Mouse (Mus musculus): Measurements from ENCODE around the gene Uncx.

Gene Uncx

GRCm38 (mm10) chr5:139542556-139542955, 738 bp upstream of the Uncx start:
- in situ Hi-C loops (cut with MboI, MseI): no loop called here

DNA sequence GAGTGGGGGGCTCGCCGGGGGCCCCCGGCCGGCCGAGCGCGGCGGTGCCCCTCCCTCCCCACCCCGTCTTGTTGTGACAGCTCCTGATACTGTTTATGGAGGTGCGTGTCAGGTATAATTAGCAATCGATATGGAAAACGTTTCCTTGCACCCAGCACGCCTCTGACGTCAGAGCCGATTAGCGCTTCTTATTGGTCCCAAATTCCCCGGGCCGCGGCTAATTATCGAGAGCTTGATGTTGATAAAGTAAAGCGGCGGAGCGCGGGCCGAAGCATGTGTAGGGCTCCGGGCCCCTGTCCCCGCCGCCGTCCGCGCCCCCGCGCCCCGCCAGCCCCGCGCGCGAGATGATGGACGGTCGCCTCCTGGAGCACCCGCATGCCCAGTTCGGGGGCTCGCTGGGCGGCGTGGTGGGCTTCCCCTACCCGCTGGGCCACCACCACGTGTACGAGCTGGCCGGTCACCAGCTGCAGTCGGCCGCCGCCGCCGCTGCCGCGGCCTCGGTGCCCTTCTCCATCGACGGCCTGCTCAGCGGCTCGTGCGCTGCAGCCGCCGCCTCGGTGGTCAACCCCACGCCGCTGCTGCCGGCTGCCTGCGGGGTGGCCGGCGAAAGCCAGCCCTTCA, 466 bp downstream of the Uncx start:
- in situ Hi-C loops (cut with MboI, MseI): no loop called here

DNA sequence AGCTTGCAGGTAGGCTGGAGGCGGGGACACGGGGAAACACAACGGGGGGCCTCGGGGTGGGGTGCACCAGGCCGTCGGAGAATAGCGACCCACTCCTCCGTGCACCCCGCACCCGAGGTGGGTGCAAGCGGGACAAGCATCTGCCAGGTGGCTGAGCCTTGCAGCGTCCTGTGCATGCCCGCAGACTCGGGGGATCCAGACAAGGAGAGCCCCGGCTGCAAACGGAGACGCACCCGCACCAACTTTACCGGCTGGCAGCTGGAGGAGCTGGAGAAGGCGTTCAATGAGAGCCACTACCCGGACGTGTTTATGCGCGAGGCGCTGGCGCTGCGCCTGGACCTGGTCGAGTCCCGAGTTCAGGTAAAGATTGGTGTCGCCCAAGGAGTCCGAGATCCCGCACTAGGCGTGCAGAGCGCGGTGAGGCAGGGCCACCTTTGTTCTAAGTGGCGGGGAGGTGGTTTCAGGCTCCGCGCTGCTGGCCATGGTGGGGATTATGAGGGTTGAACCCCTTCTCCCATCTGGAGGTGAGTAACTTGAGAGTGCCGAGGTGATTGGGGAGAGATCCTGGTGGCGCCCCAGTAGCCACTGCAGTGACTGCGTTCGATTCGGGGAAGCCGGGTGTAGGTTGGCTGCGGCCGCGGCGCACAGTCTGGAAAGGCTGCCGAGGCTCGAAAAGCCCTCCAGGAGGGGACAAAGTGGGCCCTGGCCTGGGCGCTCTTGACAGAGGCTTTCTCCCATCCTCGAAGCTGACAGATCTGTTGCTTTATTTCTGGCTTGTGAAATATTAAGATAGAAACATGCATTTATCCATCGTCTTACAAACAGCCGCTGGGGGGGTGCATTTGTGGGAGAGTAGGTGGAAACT, 1.2 kb downstream of the Uncx start:
- in situ Hi-C loops (cut with MboI, MseI): no loop called here

DNA sequence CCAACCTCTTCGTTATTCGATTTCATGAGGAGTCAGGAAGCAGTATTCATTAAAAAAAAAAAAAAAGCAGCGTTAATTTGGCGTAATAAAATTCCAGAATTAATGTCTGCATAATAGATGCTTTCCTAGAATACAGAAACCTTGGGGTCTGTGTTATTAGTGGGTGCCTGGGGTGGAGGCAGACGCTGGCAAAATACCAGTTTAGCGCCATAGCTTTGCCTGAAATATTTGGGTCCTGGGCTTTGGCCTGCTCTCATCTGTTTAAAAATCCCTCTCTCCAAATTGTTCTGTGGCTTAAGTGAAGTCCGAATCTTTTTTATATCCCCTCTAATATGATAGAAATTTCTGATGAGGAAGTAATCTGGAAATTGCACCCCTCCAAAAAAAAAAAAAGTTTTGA, 1.9 kb downstream of the Uncx start:
- in situ Hi-C loops (cut with MboI, MseI): no loop called here

DNA sequence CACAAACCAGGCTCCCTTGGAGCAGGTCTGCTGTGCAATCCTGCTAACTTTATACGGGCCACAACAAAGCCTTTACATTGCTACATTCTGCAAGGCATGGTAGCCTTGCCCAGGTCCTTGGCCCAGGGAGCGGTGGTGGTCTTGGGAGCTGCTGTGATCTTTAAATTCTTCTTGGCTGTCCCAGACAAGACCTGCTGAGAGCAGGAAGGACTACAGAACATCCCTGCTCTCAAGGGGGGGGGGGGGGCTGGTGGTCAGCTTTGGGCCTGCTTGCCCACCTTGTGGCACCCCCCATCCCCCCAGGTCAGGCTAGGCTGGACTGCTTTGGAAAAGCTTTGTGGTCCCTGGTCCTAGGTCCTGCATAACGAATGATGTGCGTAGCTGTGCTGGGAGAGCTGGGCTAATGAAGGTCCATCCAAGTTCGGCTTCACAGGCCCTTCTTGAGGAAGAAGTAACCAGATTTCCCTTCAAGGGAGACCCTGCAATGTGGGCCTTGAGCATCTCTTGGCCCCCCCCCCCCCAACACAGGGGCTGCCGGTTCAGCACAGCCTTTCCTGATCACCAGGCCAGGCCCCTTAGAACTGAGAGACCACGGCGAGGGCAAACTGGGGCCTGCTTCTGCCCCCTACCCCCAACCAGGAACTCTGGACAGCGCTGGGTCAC, 2.5 kb downstream of the Uncx start:
- in situ Hi-C loops (cut with MboI, MseI): no loop called here

DNA sequence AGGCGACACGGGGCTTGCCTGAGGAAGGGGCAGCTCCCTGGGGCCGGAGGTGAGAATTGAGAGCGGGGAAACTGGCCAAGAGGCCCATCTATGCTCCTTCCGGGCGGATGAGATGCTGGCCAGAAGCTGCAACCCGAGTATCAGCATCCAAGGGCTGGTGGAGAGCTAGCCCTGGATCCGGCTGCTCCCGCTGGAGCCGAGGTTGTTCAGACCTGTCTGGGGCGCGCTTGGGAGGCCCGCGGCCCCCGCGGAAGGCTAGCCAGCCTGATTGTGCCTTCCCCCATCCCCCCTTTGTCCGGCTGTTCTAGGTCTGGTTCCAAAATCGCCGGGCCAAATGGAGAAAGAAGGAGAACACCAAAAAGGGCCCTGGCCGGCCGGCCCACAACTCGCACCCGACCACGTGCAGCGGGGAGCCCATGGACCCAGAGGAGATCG, 3.1 kb downstream of the Uncx start:
- in situ Hi-C loops (cut with MboI, MseI): no loop called here

DNA sequence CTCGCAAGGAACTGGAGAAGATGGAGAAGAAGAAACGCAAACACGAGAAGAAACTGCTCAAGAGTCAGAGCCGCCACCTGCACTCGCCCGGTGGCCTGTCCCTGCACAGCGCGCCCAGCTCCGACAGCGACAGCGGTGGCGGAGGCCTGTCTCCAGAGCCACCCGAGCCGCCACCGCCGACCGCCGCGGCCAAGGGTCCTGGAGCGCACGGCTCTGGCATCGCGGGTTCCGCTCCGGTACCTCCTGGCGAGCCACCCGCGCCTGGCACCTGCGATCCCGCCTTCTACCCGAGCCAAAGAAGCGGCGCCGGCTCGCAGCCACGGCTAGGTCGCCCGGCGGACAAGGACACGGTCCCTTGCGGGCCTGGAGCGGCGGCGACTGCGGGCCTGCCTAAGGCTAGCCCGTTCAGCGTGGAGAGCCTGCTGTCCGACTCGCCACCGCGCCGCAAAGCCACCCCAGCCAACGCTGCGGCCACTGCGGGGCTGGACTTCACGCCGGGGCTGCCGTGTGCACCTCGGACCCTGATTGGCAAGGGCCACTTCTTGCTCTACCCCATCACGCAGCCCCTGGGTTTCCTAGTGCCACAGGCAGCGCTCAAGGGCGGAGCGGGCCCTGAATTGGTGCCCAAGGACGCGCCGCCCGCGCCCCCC, 3.6 kb downstream of the Uncx start:
- in situ Hi-C loops (cut with MboI, MseI): no loop called here

- in situ Hi-C loops (cut with MboI, MseI): no loop called here
These were observed 4.2 kb downstream of the Uncx start for GRCm38 (mm10) chr5:139547421-139547931.

DNA sequence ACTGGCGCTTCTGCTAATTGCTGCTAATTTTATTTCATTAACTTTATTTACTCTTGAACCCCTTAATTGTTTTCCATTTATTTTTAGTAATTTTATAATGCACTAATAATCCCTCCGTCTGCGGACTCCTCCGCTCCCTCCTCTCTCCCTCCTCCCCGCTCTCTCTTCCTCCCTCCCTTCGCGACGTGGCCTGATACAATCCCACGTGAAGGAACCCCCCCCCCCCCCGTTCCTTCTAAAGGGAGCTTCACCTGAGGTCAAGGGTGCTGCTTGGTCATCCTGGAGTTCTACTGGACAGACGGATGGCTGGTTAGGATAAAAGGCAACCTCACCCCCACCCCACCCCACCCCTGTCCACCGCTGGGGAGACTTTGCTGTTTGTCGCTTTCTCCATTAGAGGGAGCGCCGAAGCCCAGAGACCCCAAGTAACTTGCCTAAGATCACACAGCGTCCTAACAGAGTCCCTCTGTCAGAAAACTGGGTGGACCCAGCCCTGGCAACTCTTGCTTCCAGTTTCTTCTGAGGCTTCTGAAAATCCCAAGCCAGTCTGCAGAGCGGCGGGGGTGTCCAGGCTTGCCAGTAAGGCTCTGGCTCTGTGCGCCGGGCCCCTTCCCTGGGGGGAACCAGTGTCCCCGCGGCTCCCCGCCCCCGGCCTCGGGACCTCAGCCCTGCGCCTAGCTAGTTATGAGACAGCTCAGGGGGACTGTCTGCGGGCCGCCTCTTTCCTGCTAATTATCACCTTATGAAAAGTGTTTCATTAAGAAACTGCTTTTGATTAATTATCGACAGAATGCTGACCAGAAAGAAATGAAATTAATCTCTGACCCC, 10.4 kb downstream of the Uncx start:
- in situ Hi-C loops (cut with MboI, MseI): no loop called here

DNA sequence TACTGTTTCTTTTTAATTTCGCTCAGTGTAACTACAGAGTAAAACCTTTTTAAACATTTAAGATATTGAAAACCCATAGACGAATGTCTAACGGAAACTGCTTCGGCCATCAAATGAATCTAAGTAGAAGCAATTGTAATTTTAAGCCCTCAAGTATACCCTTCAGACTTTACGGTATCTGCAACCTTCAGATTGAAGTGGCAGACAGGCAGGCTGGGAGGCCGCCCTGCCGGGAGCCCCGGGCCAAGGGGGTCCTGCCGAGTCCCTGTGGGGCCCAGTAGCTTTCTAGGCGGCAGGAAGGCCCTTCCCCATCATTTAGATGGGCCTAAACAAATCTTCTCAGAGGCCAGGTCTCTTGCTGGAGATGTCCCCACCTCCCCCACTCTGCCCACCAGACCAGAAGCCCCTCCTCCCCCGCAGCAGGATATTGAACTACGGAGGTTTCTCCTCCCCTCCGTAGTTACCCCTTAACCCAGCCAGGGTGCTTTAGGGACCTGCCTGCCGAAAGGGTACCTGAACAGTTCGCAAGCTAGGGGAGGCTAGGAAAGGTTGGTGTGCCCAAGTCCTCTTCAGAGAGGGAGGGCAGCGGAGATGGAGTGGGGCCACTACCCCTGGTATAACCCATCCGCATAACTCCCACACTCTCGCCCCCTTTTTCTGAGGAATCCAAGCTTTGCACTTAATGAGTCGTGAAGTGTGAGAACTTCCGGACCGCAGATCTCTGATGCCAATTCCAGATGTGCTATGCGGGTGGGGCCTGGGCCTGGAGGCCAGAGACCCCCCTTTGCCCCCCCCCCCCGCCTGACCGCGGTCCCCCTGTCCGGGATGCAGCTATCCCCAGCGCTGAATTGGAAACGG, 11.4 kb downstream of the Uncx start:
- in situ Hi-C loops (cut with MboI, MseI): no loop called here

- in situ Hi-C loops (cut with MboI, MseI): no loop called here
These were observed 12.3 kb downstream of the Uncx start for GRCm38 (mm10) chr5:139555476-139556115.

GRCm38 (mm10) chr5:139556116-139556678, 12.9 kb downstream of the Uncx start:
- in situ Hi-C loops (cut with MboI, MseI): no loop called here

DNA sequence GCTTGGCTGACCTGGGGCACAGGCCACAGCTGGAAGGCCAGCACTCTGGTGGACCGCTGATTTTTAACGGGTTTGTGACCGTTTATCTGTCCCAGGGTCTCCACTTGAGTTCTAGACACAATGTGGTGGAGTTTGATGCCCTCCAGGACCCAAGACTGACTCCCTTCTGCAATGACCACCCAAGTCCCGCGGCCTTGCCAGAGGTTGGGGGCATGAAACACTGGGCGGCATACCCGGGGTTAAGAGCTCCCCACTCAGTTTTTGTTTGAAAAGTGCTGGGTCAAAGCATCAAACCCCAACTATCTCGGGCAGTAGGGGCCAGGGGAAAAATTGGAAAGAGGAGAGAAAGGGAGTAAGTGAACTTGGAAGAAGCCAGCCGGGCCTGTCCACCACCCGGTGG, 13.8 kb downstream of the Uncx start:
- in situ Hi-C loops (cut with MboI, MseI): no loop called here

DNA sequence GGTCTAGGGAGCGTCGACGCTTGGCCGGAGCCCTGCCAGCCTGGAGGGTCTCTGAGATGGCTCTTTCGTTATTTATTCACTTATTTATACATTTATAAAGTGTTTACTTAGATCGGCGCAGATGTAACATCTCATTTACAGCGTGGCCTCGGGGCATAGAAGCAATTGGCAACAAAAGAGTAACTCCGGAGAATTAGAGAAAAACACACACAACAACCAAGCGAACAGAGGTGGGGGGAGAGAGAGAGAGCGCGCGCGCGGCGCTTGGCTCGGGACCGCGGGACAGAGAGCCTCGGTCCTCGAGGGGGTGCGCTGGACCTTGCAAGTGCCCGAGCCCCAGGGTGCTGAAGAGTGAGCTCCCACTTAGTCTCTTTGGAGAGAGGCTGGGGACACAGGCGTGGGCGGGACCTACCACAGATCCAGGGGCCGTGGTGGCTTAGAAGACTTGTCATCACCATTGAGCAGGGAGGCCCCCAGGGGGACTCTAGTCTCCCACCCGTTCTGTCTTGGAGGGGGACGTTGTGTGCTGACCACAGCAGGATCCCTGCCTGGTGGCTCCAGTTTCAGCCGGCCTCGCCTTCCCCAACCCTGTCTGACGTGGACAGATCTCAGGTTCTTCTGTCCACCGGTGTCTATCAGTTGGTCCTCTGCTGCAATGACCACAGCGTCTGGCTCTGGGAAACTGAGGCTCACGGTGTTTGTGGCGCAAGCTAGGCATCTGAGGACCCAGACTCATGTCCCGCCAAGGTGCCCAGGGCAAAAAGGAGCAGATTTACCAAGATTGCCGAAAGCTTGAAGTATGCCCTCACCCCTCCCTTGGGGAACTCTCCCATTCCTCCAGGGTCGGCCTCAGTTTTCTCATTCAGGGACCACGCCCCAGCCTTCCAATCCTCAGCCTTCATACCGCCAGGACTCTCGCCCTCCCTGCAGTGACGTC, 14.5 kb downstream of the Uncx start:
- in situ Hi-C loops (cut with MboI, MseI): no loop called here

DNA sequence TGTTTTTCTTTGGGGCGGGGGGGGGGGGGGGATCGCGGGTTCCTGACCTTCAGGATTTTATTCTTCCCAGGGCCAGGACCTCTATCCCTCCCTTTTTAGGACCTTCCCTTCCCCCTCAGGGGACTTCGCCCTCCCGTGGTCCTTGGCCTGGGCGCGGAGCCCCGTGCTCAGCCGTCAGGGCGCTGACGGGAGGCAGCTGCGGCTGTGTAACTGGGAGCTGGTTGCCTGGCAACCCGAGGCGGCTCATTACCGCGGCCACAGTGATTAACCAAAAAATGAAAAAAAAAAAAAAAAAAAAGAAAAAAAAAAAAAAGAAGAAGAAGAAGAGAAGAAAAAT, 15.1 kb downstream of the Uncx start:
- in situ Hi-C loops (cut with MboI, MseI): no loop called here

- in situ Hi-C loops (cut with MboI, MseI): no loop called here
These were observed 15.8 kb downstream of the Uncx start for GRCm38 (mm10) chr5:139558917-139559660.

GRCm38 (mm10) chr5:139559782-139560181, 16.5 kb downstream of the Uncx start:
- in situ Hi-C loops (cut with MboI, MseI): no loop called here
